Mouse (Mus musculus) limb, embryonic 14.5 days (tissue): Measurements from ENCODE around the gene Dot1l. TPM values are rescaled to one million over a fixed set of nuclear protein-coding genes. Genes with fewer than 3 reads are reported as not detected.
A peak's percentile ranks its signal among the peaks of the same experiment; 100 is the strongest.

ENCODE experiments used
- ATAC-seq: fragments of 200-750 bp; cut with Nextera tagmentation; 2 replicates; pipeline ENCODE4 v1.8.0; 2017; ENCODE audit warnings: low read depth, moderate number of reproducible peaks, moderate TSS enrichment; ENCODE audit not compliant: low FRiP score
- DNase-seq: peaks from one replicate; pipeline ENCODE4 v3.0.0-alpha.2; 2015; ENCODE audit warnings: low spot score
- H3K27ac ChIP-seq: fragments of 300-500 bp; sonication (generic); replicated peaks from 2 replicates; pipeline ENCODE4 v1.5.1; 2014; ENCODE audit warnings: low read depth, mild to moderate bottlenecking, low read length, moderate library complexity, mixed read lengths
- H3K27me3 ChIP-seq: fragments of 300-500 bp; sonication (generic); 2 replicates; pipeline ENCODE4 v1.6.1; 2014; ENCODE audit warnings: low read length, mixed read lengths; ENCODE audit not compliant: control insufficient read depth, insufficient read depth
- H3K36me3 ChIP-seq: fragments of 300-500 bp; sonication (generic); 2 replicates; pipeline ENCODE4 v1.6.1; 2014; ENCODE audit warnings: mild to moderate bottlenecking, low read length, moderate library complexity, mixed read lengths; ENCODE audit not compliant: control insufficient read depth, insufficient read depth
- H3K4me1 ChIP-seq: fragments of 300-500 bp; sonication (generic); 2 replicates; pipeline ENCODE4 v1.6.1; 2014; ENCODE audit warnings: antibody characterized with exemption, low read length, mixed read lengths; ENCODE audit not compliant: control insufficient read depth, insufficient read depth
- H3K4me2 ChIP-seq: fragments of 300-500 bp; sonication (generic); replicated peaks from 2 replicates; pipeline ENCODE4 v1.6.1; 2014; ENCODE audit warnings: low read depth, mild to moderate bottlenecking, low read length, moderate library complexity; ENCODE audit not compliant: severe bottlenecking
- H3K4me3 ChIP-seq: fragments of 300-500 bp; sonication (generic); replicated peaks from 2 replicates; pipeline ENCODE4 v1.5.1; 2014; ENCODE audit warnings: low read length
- H3K9ac ChIP-seq: fragments of 300-500 bp; sonication (generic); 2 replicates; pipeline ENCODE4 v1.6.1; 2014; ENCODE audit warnings: mild to moderate bottlenecking, low read depth, low read length, moderate library complexity; ENCODE audit not compliant: severe bottlenecking
- H3K9me3 ChIP-seq: fragments of 300-500 bp; sonication (generic); 2 replicates; pipeline ENCODE4 v1.6.1; 2016; ENCODE audit warnings: low read length; ENCODE audit not compliant: control insufficient read depth
- POLR2A ChIP-seq: fragments of 200-500 bp; IDR thresholded peaks from 2 replicates; pipeline ENCODE4 v1.8.0; 2012; ENCODE audit warnings: inconsistent platforms, mild to moderate bottlenecking, moderate library complexity, borderline replicate concordance; ENCODE audit not compliant: insufficient read depth, insufficient read length; ENCODE audit errors: extremely low read depth
- WGBS: fragments of 180-500 bp; shearing (Covaris S2); extraction: QIAGEN DNeasy Blood & Tissue Kit; methylation state at CpG from one replicate; pipeline ENCODE4 v1.1.7; 2014; 5-methylcytosine and 5-hydroxymethylcytosine counted together
- polyA plus RNA-seq, 2 experiments: library from polyadenylated mRNA; depleted of rRNA in 1 of 2; stranded (reverse) in 1 of 2; unstranded in 1 of 2; fragments of >200 nt; fragmentation: Nextera tagmentation in 1 of 2; extraction: Ambion mirVana in 1 of 2; gene quantifications; 2 replicates each; pipeline versions ENCODE4 v1.2.1 to v1.2.3; 2012 to 2014

The Dot1l gene
- polyA plus RNA-seq, 2 experiments = 22.7 to 55.1 TPM

DNA sequence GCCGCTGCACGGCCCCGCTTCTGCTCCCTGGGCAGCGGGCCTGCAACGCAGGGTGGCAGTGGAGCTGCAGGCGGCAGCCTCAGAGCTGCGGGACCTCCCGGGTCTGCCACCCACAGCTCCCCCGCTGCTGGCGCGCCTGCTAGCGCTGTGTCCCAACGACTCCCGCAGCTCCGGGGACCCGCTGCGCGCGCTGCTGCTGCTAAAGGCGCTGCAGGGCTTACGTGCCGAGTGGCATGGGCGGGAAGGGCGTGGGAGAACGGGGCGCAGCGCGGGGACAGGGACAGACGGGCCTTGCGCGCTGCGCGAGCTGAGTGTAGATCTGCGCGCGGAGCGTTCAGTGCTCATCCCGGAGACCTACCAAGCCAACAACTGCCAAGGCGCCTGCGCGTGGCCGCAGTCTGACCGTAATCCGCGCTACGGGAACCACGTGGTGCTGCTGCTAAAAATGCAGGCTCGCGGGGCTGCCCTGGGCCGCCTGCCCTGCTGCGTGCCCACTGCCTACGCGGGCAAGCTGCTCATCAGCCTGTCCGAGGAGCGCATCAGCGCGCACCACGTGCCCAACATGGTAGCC, 52.1 kb downstream of the Dot1l start:
- no peak for TF ChIP-seq POLR2A
- Histone ChIP-seq H3K4me2 (peak overlapping the region; percentile 95), H3K4me1 (peaks cover 34% of the 10 kb centered on the region), H3K27me3 (peaks cover 29% of the 10 kb centered on the region), H3K4me3 (peak overlapping the region; percentile 49), H3K9ac (peak overlapping the region; percentile 60), H3K36me3 (peaks cover 32% of the 10 kb centered on the region), H3K9me3 (no peaks in the 10 kb centered on the region), H3K27ac (peak overlapping the region; percentile 63)
- DNase-seq (peak; percentile 80), ATAC-seq (peak; percentile 76)
- WGBS = under 1% methylated on average over 38 of the region's 58 CpGs

DNA sequence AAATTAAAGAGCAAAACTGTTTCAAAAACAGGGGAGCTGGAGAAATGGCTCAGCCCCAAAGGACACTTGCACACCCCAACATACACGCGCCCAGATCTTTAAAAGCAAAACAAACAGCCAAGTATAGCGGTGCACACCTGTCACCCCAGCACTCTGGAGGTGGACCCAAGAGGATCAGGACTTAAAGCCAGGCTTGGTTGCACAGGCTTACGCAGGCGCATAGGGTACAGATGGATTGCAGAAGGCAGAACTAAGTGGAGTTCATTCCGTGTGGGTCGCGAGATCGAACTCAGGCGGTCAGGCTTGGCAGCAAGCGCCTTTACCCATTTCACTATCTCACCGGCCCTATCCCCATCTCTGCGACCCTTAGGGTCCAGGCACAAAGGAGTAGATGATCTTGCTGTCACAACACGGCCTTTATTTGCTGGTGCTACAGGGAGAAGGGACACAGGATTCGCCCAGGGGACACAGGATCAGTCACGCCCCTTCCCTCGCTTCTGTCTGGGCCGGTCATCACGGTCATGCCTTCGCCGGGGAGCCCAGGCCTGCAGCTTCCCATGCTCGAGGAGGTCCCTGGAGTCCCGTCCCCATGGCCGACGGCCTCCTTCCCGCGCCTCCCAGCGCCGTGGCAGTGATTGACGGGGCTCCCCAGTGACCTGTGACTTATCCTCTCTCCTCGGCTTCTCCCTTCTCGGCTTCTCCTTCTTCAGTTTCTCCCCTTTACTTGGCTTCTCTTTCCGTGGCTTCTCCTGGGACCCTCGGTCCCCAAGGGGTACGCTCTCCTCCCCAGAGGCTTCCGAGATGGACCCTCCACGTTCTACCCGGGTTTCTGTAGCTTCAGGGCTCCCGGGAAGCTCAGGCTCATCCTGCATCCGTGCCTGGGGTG, 53.3 kb downstream of the Dot1l start:
- no peak for TF ChIP-seq POLR2A
- Histone ChIP-seq H3K9ac (no peak overlapping the region), H3K27me3 (peaks cover 29% of the 10 kb centered on the region), H3K4me1 (peaks cover 34% of the 10 kb centered on the region), H3K4me2 (peak overlapping the region; percentile 35), H3K9me3 (no peaks in the 10 kb centered on the region), H3K4me3 (peak overlapping the region; percentile 9), H3K36me3 (peaks cover 20% of the 10 kb centered on the region), H3K27ac (no peak overlapping the region)
- ATAC-seq = no peak
- WGBS = 21% methylated on average over 40 of the region's 40 CpGs
- DNase-seq = no peak

DNA sequence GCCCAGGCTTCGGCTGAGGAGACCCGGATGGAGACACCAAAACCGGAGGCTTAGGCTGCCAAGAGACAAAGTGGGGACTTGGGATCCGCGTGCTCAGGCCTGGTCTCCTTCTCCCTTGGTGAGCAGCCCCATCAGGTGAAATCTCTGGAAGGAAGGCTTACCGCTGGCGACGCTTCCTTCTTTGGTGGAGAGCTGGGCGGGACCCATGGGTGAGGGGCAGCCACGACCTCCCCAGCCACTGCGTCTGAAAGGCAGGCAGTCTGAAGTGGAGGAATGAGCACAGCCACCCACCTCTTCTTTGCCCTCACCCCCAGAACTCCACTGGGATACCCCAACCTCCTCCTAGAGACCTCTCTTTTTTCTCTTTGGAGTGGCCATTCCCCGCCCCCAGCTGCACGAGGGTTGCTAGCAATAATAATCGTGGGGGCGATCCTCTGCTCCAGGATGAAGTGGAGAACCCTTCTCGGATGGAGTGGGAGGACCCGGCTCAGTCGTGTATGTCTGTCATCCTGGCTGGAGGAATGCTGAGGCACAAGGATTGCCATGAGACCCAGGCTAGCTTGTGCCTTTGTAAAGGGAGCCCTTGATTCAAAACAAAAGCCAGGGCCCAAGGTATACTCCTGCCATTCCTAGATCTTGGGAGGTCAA, 54.1 kb downstream of the Dot1l start:
- peaks cover 29% of the 10 kb centered on the region for H3K27me3 ChIP-seq
- peaks cover 34% of the 10 kb centered on the region for H3K4me1 ChIP-seq
- DNase-seq = no peak
- TF ChIP-seq POLR2A = no peak
- H3K36me3 ChIP-seq = peaks cover 12% of the 10 kb centered on the region
- H3K4me3 ChIP-seq = peak overlapping the region; percentile 9
- 8% methylated on average over 18 of the region's 18 CpGs for WGBS
- H3K9me3 ChIP-seq = no peaks in the 10 kb centered on the region
- no peak for ATAC-seq
- no peak overlapping the region for H3K9ac ChIP-seq
- H3K27ac ChIP-seq = no peak overlapping the region
- H3K4me2 ChIP-seq = peak overlapping the region; percentile 35

DNA sequence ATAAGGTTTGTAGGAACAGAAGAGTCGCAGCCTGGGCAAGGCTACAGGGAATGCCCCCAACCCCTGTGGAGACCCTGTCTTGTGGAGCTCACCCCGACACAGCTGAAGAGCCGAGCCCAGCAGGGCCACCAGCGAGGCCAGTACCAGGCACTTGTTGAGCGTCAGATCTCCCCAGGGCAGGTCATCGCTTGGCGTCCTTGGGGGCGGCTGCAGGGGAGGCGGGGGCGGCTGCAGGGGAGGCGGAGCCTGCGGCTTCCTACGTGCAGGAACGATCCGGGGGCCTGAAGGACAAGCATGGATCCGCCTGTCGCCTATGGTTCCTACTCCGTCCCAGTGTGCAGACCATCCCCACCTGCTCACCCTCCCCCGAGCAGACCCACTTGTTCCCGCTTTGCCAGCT, 55.1 kb downstream of the Dot1l start:
- Histone ChIP-seq H3K27ac (no peak overlapping the region), H3K36me3 (peaks cover 2% of the 10 kb centered on the region), H3K4me2 (peak overlapping the region; percentile 16), H3K4me1 (peaks cover 34% of the 10 kb centered on the region), H3K27me3 (peaks cover 29% of the 10 kb centered on the region), H3K9ac (no peak overlapping the region), H3K4me3 (no peak overlapping the region; the same call in 1 of the 2 replicates), H3K9me3 (no peaks in the 10 kb centered on the region)
- ATAC-seq (no peak), DNase-seq (no peak)
- 3% methylated on average over 20 of the region's 20 CpGs for WGBS
- no peak for TF ChIP-seq POLR2A

DNA sequence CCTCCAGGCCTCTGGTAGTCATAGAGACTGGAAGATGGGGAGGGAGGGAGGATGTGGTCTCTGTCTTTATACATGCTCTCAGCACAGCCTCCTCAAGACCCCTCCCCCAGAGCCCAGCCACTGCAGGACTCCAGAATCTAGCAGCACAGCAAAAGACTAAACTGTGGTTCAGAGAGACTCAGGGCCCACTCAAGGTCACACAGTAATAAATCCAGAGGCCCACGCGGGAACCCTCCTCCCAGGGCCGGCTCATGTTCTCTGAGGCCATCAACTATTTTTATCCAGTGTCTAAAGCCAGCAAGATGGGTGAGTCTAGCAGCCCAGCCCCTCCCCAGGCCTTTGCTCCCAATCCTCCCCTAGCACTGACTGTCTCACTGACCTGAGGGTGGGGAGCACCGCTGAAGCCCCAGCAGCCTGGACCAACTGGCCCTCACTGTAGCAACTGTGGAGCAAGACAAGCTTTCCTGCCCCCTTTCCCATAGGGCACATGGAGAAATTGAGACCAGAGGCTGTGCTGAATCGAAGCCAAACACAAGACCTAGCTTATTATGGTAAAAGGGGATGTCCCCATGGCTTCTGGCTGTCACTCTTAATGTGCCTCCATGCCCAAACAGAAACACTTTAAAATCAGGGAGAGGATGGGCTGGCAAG, 57.5 kb downstream of the Dot1l start:
- no peak for TF ChIP-seq POLR2A
- ATAC-seq = no peak
- 42% methylated on average over 5 of the region's 5 CpGs for WGBS
- no peak overlapping the region for H3K4me2 ChIP-seq
- H3K9ac ChIP-seq = no peak overlapping the region
- no peak for DNase-seq
- H3K4me3 ChIP-seq = no peak overlapping the region
- H3K36me3 ChIP-seq = no peaks in the 10 kb centered on the region
- peaks cover 22% of the 10 kb centered on the region for H3K4me1 ChIP-seq
- H3K27ac ChIP-seq = no peak overlapping the region
- peaks cover 29% of the 10 kb centered on the region for H3K27me3 ChIP-seq
- no peaks in the 10 kb centered on the region for H3K9me3 ChIP-seq
